Mouse (Mus musculus): ENCODE results near the gene Brsk2. TPM values are rescaled to one million over a fixed set of nuclear protein-coding genes. Genes with fewer than 3 reads are reported as not detected.

Brsk2 gene
- polyA plus RNA-seq, 1 experiment from 2014 or later = 0.55 TPM

- no peak for ATAC-seq
- H3K27me3 ChIP-seq (replicated peaks; ENCODE audit: control insufficient read depth, insufficient read depth, low read length) = no peaks in the 10 kb centered on the region
- H3K9ac ChIP-seq (ENCODE audit: low read depth, low read length) = no peak overlapping the region
- no peaks in the 10 kb centered on the region for H3K4me1 ChIP-seq (replicated peaks; ENCODE audit: control insufficient read depth, insufficient read depth, low read length)
- no peak overlapping the region for H3K4me3 ChIP-seq (ENCODE audit: low read depth, low read length)
- 86% methylated on average over 4 of the region's 4 CpGs for WGBS
- no peak for TF ChIP-seq CTCF (IDR thresholded peaks at IDR 0.05; ENCODE audit: low read depth)
- H3K36me3 ChIP-seq (ENCODE audit: control insufficient read depth, insufficient read depth) = no peaks in the 10 kb centered on the region
- H3K27ac ChIP-seq (ENCODE audit: low read depth, low read length) = no peak overlapping the region
- no peaks in the 10 kb centered on the region for H3K9me3 ChIP-seq (ENCODE audit: control insufficient read depth)
- no peak overlapping the region for H3K4me2 ChIP-seq (replicated peaks; ENCODE audit: low read depth)
These were observed 44.6 kb downstream of the Brsk2 start for GRCm38 (mm10) chr7:141994121-141994520.

- H3K4me3 ChIP-seq (ENCODE audit: low read depth, low read length) = no peak overlapping the region
- no peak overlapping the region for H3K9ac ChIP-seq (ENCODE audit: low read depth, low read length)
- no peaks in the 10 kb centered on the region for H3K4me1 ChIP-seq (replicated peaks; ENCODE audit: control insufficient read depth, insufficient read depth, low read length)
- H3K9me3 ChIP-seq (ENCODE audit: control insufficient read depth) = no peaks in the 10 kb centered on the region
- H3K27ac ChIP-seq (ENCODE audit: low read depth, low read length) = no peak overlapping the region
- WGBS = 89% methylated on average over 3 of the region's 3 CpGs
- 0 out of 2 replicates have a peak, but pooled peaks have one; percentile 5 for ATAC-seq
- H3K4me2 ChIP-seq (replicated peaks; ENCODE audit: low read depth) = no peak overlapping the region
- TF ChIP-seq CTCF (IDR thresholded peaks at IDR 0.05; ENCODE audit: low read depth) = no peak
- H3K36me3 ChIP-seq (ENCODE audit: control insufficient read depth, insufficient read depth) = peaks cover 4% of the 10 kb centered on the region; the same call in 1 of the 2 replicates
- no peaks in the 10 kb centered on the region for H3K27me3 ChIP-seq (replicated peaks; ENCODE audit: control insufficient read depth, insufficient read depth, low read length)
These were observed 51.1 kb downstream of the Brsk2 start for GRCm38 (mm10) chr7:142000661-142001060.

GRCm38 (mm10) chr7:142001597-142002340 lies 52.2 kb downstream of the Brsk2 start:
- no peaks in the 10 kb centered on the region for H3K27me3 ChIP-seq (replicated peaks; ENCODE audit: control insufficient read depth, insufficient read depth, low read length)
- no peak overlapping the region for H3K9ac ChIP-seq (ENCODE audit: low read depth, low read length)
- TF ChIP-seq CTCF (IDR thresholded peaks at IDR 0.05; ENCODE audit: low read depth) = no peak
- no peaks in the 10 kb centered on the region for H3K4me1 ChIP-seq (replicated peaks; ENCODE audit: control insufficient read depth, insufficient read depth, low read length)
- WGBS = 84% methylated on average over 22 of the region's 22 CpGs
- no peak overlapping the region for H3K4me3 ChIP-seq (ENCODE audit: low read depth, low read length)
- H3K36me3 ChIP-seq (ENCODE audit: control insufficient read depth, insufficient read depth) = peaks cover 9% of the 10 kb centered on the region; the same call in 1 of the 2 replicates
- no peak overlapping the region for H3K27ac ChIP-seq (ENCODE audit: low read depth, low read length)
- peak; percentile 41; the same call in 1 of the 2 replicates for ATAC-seq
- H3K4me2 ChIP-seq (replicated peaks; ENCODE audit: low read depth) = no peak overlapping the region
- no peaks in the 10 kb centered on the region for H3K9me3 ChIP-seq (ENCODE audit: control insufficient read depth)

GRCm38 (mm10) chr7:142016562-142016961 lies 67.0 kb downstream of the Brsk2 start:
- Histone ChIP-seq H3K27me3 (replicated peaks; ENCODE audit: control insufficient read depth, insufficient read depth, low read length) (no peaks in the 10 kb centered on the region), H3K36me3 (ENCODE audit: control insufficient read depth, insufficient read depth) (peaks cover 37% of the 10 kb centered on the region; the same call in 1 of the 2 replicates), H3K4me3 (ENCODE audit: low read depth, low read length) (no peak overlapping the region), H3K4me2 (replicated peaks; ENCODE audit: low read depth) (no peak overlapping the region), H3K9ac (ENCODE audit: low read depth, low read length) (no peak overlapping the region), H3K9me3 (ENCODE audit: control insufficient read depth) (no peaks in the 10 kb centered on the region), H3K4me1 (replicated peaks; ENCODE audit: control insufficient read depth, insufficient read depth, low read length) (peaks cover 12% of the 10 kb centered on the region), H3K27ac (ENCODE audit: low read depth, low read length) (no peak overlapping the region)
- peak; percentile 44; the same call in 1 of the 2 replicates for ATAC-seq
- peak; percentile 87 for TF ChIP-seq CTCF (IDR thresholded peaks at IDR 0.05; ENCODE audit: low read depth)
- 50% methylated on average over 1 of the region's 1 CpGs for WGBS

- no peak overlapping the region; the same call in 1 of the 2 replicates for H3K27ac ChIP-seq (ENCODE audit: low read depth, low read length)
- peak; percentile 73 for TF ChIP-seq CTCF (IDR thresholded peaks at IDR 0.05; ENCODE audit: low read depth)
- 43% methylated on average over 2 of the region's 2 CpGs for WGBS
- H3K36me3 ChIP-seq (ENCODE audit: control insufficient read depth, insufficient read depth) = peaks cover 16% of the 10 kb centered on the region; the same call in 1 of the 2 replicates
- H3K4me1 ChIP-seq (replicated peaks; ENCODE audit: control insufficient read depth, insufficient read depth, low read length) = peaks cover 16% of the 10 kb centered on the region
- 0 out of 2 replicates have a peak, but pooled peaks have one; percentile 34 for ATAC-seq
- no peak overlapping the region for H3K4me2 ChIP-seq (replicated peaks; ENCODE audit: low read depth)
- H3K9me3 ChIP-seq (ENCODE audit: control insufficient read depth) = no peaks in the 10 kb centered on the region
- H3K4me3 ChIP-seq (ENCODE audit: low read depth, low read length) = no peak overlapping the region
- no peaks in the 10 kb centered on the region for H3K27me3 ChIP-seq (replicated peaks; ENCODE audit: control insufficient read depth, insufficient read depth, low read length)
- no peak overlapping the region for H3K9ac ChIP-seq (ENCODE audit: low read depth, low read length)
These were observed 70.1 kb downstream of the Brsk2 start for GRCm38 (mm10) chr7:142019699-142020098.

DNA sequence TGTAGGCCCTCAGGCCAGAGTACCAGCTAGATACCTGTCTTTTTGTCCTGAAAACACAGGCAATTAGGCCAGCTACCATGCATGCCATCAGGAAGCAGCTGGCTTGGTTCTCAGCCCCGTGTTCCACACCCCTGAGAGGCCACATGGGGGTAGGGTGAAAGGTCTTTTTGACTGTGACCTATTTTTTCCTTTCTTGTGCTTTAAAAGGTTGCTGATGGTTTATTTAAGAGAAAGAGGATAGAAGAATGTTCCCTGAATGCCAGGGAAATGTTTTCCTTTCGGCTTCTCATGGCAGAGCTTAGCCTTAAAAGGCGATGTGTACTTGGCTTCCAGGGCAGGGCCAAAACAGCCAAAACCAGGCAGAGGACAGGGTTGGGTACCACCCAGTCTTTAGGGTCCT lies 71.3 kb downstream of the Brsk2 start:
- H3K9me3 ChIP-seq (ENCODE audit: control insufficient read depth) = no peaks in the 10 kb centered on the region
- no peak overlapping the region; the same call in 1 of the 2 replicates for H3K27ac ChIP-seq (ENCODE audit: low read depth, low read length)
- H3K4me3 ChIP-seq (ENCODE audit: low read depth, low read length) = no peak overlapping the region
- no peaks in the 10 kb centered on the region for H3K27me3 ChIP-seq (replicated peaks; ENCODE audit: control insufficient read depth, insufficient read depth, low read length)
- no peak overlapping the region for H3K4me2 ChIP-seq (replicated peaks; ENCODE audit: low read depth)
- ATAC-seq = no peak
- peaks cover 16% of the 10 kb centered on the region for H3K4me1 ChIP-seq (replicated peaks; ENCODE audit: control insufficient read depth, insufficient read depth, low read length)
- H3K36me3 ChIP-seq (ENCODE audit: control insufficient read depth, insufficient read depth) = peaks cover 6% of the 10 kb centered on the region; the same call in 1 of the 2 replicates
- 47% methylated on average over 3 of the region's 3 CpGs for WGBS
- no peak for TF ChIP-seq CTCF (IDR thresholded peaks at IDR 0.05; ENCODE audit: low read depth)
- H3K9ac ChIP-seq (ENCODE audit: low read depth, low read length) = no peak overlapping the region
